Mouse (Mus musculus) limb, embryonic 11.5 days (tissue): ENCODE data around the gene March9. TPM values are rescaled to one million over a fixed set of nuclear protein-coding genes. Genes with fewer than 3 reads are reported as not detected.

Source experiments
- ATAC-seq: fragments of 200-750 bp; cut with Nextera tagmentation; 2 replicates; pipeline ENCODE4 v1.8.0; 2017; ENCODE audit warnings: low read depth; ENCODE audit not compliant: insufficient number of reproducible peaks, low FRiP score, low TSS enrichment
- DNase-seq: peaks from one replicate; pipeline ENCODE4 v3.0.0-alpha.2; 2015; ENCODE audit warnings: low spot score
- H3K27ac ChIP-seq: fragments of 300-500 bp; sonication (generic); replicated peaks from 2 replicates; pipeline ENCODE4 v1.5.1; 2014; ENCODE audit warnings: low read depth, mild to moderate bottlenecking, low read length
- H3K27me3 ChIP-seq: fragments of 300-500 bp; sonication (generic); 2 replicates; pipeline ENCODE4 v1.6.1; 2014; ENCODE audit warnings: mild to moderate bottlenecking, low read length, mixed read lengths; ENCODE audit not compliant: control insufficient read depth, insufficient read depth
- H3K36me3 ChIP-seq: fragments of 300-500 bp; sonication (generic); 2 replicates; pipeline ENCODE4 v1.6.1; 2014; ENCODE audit warnings: mild to moderate bottlenecking, low read length, moderate library complexity, mixed read lengths; ENCODE audit not compliant: control insufficient read depth, insufficient read depth
- H3K4me1 ChIP-seq: fragments of 300-500 bp; sonication (generic); 2 replicates; pipeline ENCODE4 v1.6.1; 2014; ENCODE audit warnings: low read length, mixed read lengths; ENCODE audit not compliant: control insufficient read depth, insufficient read depth
- H3K4me2 ChIP-seq: fragments of 300-500 bp; sonication (generic); 2 replicates; pipeline ENCODE4 v1.6.1; 2014; ENCODE audit warnings: low read depth, mild to moderate bottlenecking, moderate library complexity; ENCODE audit not compliant: severe bottlenecking
- H3K4me3 ChIP-seq: fragments of 300-500 bp; sonication (generic); 2 replicates; pipeline ENCODE4 v1.5.1; 2014; ENCODE audit warnings: low read depth, low read length
- H3K9ac ChIP-seq: fragments of 300-500 bp; sonication (generic); 2 replicates; pipeline ENCODE4 v1.6.1; 2014; ENCODE audit warnings: mild to moderate bottlenecking, low read length
- H3K9me3 ChIP-seq: fragments of 300-500 bp; sonication (generic); 2 replicates; pipeline ENCODE4 v1.6.1; 2016; ENCODE audit warnings: low read length; ENCODE audit not compliant: control insufficient read depth
- WGBS: fragments of 180-500 bp; shearing (Covaris S2); extraction: QIAGEN DNeasy Blood & Tissue Kit; methylation state at CpG from one replicate; pipeline ENCODE4 v1.1.7; 2014; 5-methylcytosine and 5-hydroxymethylcytosine counted together
- polyA plus RNA-seq: library from polyadenylated mRNA; unstranded; fragments of >200 nt; fragmentation: Nextera tagmentation; extraction: Ambion mirVana; gene quantifications from 2 replicates; pipeline ENCODE4 v1.2.1, GENCODE M21; 2014

The March9 gene
- polyA plus RNA-seq, 1 experiment from 2014 or later, result 1.6 TPM

DNA sequence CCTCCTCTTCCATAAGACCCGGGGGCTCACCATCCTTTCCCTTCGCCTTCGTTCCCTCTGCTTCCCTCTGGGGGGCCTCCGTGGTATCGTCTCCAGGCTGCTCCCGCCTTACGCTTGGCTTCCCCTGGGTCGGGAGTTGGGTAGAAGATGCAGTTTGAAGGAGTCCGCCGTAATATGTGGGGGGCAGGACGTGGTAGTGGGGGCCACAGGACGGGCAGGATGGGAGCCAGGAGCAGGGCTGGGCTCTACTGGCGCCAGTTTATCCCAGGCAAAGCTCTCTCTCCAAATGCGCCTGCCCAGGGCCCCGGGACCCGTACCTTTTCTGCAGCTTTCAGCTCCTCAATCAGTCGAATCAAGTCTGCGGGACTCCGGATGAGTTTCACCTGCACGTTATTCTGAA lies 38.5 kb upstream of the March9 start:
- Histone ChIP-seq H3K9ac (no peak overlapping the region), H3K36me3 (peaks cover 12% of the 10 kb centered on the region; the same call in 1 of the 2 replicates), H3K4me1 (no peaks in the 10 kb centered on the region), H3K27ac (no peak overlapping the region), H3K9me3 (no peaks in the 10 kb centered on the region), H3K4me2 (no peak overlapping the region), H3K27me3 (peaks cover 3% of the 10 kb centered on the region; the same call in 1 of the 2 replicates), H3K4me3 (no peak overlapping the region)
- DNase-seq (no peak), ATAC-seq (no peak)
- 78% methylated on average over 20 of the region's 20 CpGs for WGBS

DNA sequence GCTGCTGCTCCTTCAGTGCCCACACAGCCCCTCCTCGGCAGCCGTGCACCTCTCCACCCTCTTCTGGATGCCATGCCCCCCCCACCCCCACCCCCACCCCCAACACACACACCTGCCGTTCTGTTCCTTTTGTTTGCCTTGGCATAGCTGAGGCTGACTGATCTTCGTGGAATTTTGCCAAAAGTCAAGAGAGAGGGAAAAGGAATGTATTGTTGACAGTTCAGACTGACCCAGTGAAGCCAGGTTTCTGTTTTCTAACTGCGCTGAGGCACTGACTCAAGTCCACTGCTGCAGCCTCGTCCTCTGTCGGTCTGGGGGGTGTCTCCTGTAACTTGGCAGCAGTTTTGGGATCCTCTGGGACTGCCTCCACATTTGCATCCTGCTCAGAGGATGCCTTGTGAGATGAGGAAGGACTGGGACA lies 34.4 kb upstream of the March9 start:
- ATAC-seq (no peak), DNase-seq (no peak)
- Histone ChIP-seq H3K9me3 (no peaks in the 10 kb centered on the region), H3K27ac (no peak overlapping the region), H3K36me3 (peaks cover 12% of the 10 kb centered on the region; the same call in 1 of the 2 replicates), H3K4me3 (no peak overlapping the region), H3K27me3 (peaks cover 43% of the 10 kb centered on the region), H3K4me1 (peaks cover 3% of the 10 kb centered on the region; the same call in 1 of the 2 replicates), H3K9ac (no peak overlapping the region), H3K4me2 (no peak overlapping the region)
- WGBS, result 69% methylated on average over 7 of the region's 7 CpGs

DNA sequence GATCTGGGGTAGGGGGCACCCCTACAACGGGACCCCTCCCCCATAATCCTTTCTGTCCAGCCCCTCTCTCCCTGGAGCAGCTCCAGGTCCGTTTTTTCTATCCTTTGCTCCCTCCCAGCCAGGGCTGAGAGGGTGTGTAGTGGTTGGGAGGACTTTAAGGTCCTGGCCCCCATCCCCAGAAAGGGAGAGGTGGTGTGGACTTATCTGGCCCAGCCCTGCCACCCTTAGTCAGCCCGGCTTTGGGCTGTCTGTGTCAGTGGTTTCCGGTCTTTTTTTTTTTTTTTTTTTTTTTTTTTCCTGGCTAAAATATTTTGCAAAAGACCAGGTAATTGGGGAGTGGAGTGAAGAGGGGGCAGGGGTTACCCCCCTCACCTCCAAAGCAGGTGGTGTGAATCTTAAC lies 32.8 kb upstream of the March9 start:
- Histone ChIP-seq H3K27ac (no peak overlapping the region), H3K9me3 (no peaks in the 10 kb centered on the region), H3K9ac (no peak overlapping the region), H3K4me2 (no peak overlapping the region), H3K27me3 (peaks cover 52% of the 10 kb centered on the region), H3K4me1 (peaks cover 3% of the 10 kb centered on the region; the same call in 1 of the 2 replicates), H3K36me3 (peaks cover 6% of the 10 kb centered on the region; the same call in 1 of the 2 replicates), H3K4me3 (no peak overlapping the region)
- no peak for DNase-seq
- 45% methylated on average over 4 of the region's 4 CpGs for WGBS
- ATAC-seq, result no peak

DNA sequence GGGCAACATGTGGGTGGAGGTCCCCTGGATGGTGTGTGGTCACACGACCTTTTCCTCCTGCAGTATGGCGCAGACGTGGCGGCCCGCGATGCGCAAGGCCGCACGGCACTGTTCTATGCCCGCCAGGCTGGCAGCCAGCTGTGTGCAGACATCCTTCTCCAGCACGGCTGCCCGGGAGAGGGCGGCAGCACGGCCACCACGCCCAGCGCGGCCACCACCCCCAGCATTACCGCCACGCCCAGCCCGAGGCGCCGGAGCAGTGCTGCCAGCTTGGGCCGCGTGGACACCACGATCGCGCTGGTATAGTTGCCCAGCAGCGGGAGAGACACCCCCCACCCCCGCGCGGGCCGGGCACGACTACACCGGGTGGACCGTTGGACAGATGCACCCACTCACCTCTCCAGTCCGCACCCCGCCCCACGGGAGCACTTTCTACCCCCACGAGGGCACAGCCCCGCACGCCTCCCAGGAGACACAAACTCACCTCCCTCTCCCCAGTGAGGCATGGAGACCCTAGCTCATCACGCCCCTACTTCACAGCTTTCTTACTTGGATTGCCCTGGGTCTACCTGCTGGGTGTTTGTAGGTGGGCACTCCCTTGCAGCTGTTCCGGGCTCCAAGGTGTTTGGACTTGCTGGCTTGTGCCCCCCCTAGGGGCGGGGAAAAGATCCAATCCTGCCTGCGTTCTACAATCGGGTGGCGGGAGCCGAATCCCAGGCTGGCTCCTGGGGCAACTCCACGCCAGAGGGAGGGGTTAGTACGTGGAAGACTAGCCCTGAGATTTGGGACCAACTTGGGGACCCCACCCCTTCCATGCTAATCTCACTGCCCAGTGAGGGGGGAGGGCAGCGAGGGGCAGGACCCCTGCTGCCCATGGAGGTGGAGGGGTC lies 31.8 kb upstream of the March9 start:
- ATAC-seq, result no peak
- no peak overlapping the region for H3K4me2 ChIP-seq
- peaks cover 52% of the 10 kb centered on the region for H3K27me3 ChIP-seq
- peak overlapping the region; percentile 14; the same call in 1 of the 2 replicates for H3K4me3 ChIP-seq
- no peak for DNase-seq
- WGBS, result 7% methylated on average over 51 of the region's 51 CpGs
- no peak overlapping the region for H3K27ac ChIP-seq
- peaks cover 3% of the 10 kb centered on the region; the same call in 1 of the 2 replicates for H3K4me1 ChIP-seq
- no peak overlapping the region for H3K9ac ChIP-seq
- peaks cover 3% of the 10 kb centered on the region; the same call in 1 of the 2 replicates for H3K36me3 ChIP-seq
- no peaks in the 10 kb centered on the region for H3K9me3 ChIP-seq

DNA sequence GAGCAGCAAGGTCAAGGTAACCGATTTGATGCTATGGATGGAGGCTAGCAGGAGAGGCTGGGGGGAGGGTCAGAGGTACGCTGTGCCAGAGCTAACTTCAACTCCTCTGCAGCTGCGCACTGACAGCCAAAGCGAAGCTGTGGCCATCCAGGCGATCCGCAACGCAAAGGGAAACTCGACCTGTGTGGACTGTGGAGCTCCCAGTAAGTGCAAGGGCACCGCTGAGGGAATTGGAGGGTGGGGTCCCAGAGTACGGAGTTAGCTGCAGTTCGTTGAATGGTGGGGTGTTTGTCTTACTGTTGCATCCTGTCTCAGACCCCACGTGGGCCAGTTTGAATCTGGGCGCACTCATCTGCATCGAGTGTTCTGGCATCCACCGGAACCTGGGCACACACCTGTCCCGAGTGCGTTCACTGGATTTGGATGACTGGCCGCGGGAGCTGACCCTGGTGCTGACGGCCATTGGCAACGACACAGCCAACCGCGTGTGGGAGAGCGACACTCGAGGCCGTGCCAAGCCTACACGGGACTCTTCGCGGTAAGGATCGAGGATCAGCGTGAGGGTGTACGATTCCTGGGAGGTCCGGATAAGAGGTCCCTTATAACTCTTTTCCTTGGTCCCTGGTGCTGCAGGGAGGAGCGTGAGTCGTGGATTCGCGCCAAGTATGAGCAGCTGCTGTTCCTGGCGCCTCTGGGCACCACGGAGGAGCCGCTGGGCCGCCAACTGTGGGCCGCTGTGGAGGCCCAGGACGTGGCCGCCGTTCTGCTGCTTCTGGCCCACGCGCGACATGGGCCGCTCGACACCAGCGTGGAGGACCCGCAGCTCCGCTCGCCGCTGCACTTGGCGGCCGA lies 30.8 kb upstream of the March9 start:
- no peak for ATAC-seq
- DNase-seq, result peak; percentile 79
- 11% methylated on average over 57 of the region's 57 CpGs for WGBS

DNA sequence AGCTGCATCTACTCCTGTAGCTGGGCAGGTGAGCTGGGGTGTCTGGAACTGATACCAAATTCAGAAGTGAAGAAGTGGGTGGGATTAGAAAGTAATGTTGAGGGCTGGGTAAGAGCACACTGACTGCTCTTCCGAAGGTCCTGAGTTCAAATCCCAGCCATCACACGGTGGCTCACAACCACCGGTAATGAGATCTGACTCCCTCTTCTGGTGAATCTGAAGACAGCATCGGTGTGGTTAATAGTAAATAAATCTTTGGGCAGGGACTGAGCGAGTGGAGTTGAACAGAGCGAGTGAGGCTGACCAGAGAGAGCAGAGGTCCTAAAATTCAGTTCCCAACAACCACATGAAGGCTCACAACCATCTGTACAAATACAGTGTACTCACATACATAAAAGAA lies 25.6 kb upstream of the March9 start:
- no peak for DNase-seq
- Histone ChIP-seq H3K4me2 (no peak overlapping the region), H3K9ac (no peak overlapping the region), H3K27me3 (peaks cover 60% of the 10 kb centered on the region), H3K9me3 (no peaks in the 10 kb centered on the region), H3K4me3 (no peak overlapping the region), H3K4me1 (peaks cover 7% of the 10 kb centered on the region), H3K36me3 (no peaks in the 10 kb centered on the region), H3K27ac (no peak overlapping the region)
- 75% methylated on average over 6 of the region's 6 CpGs for WGBS
- ATAC-seq, result no peak

More for the DNA sequence above, 30.8 kb upstream of the March9 start:
- H3K4me2 ChIP-seq, result 0 out of 2 replicates have a peak overlapping the region, but pooled peaks have one; percentile 10
- no peak overlapping the region for H3K27ac ChIP-seq
- H3K27me3 ChIP-seq, result peaks cover 52% of the 10 kb centered on the region
- H3K4me1 ChIP-seq, result peaks cover 3% of the 10 kb centered on the region; the same call in 1 of the 2 replicates
- H3K4me3 ChIP-seq, result no peak overlapping the region
- no peak overlapping the region for H3K9ac ChIP-seq
- H3K36me3 ChIP-seq, result no peaks in the 10 kb centered on the region; the same call in 1 of the 2 replicates
- H3K9me3 ChIP-seq, result no peaks in the 10 kb centered on the region

DNA sequence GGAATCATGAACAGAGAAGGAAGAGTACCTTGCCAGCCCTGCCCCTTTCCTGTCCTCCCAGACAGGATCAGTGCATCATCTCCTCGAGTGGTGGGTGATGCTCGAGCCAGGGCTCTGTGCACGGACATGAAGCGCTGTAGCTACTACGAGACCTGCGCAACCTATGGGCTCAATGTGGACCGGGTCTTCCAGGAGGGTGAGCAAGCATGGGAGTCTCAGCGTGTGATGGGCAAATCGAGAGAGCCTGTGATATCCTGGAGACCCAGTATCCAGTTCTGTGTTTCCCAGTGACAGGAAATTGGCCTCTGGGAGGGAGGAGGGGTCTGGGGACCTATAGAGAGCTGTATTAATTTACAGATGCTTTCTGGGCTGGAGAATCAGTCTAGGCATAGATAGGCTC lies 25.1 kb upstream of the March9 start:
- no peak overlapping the region for H3K4me2 ChIP-seq
- no peak overlapping the region for H3K9ac ChIP-seq
- H3K27me3 ChIP-seq, result peaks cover 60% of the 10 kb centered on the region
- H3K4me3 ChIP-seq, result no peak overlapping the region
- H3K27ac ChIP-seq, result no peak overlapping the region
- peaks cover 10% of the 10 kb centered on the region for H3K4me1 ChIP-seq
- ATAC-seq (no peak), DNase-seq (no peak)
- 0 out of 2 replicates have a peak, but pooled peaks cover under 1% of the 10 kb centered on the region for H3K9me3 ChIP-seq
- WGBS, result 82% methylated on average over 9 of the region's 9 CpGs
- H3K36me3 ChIP-seq, result no peaks in the 10 kb centered on the region

DNA sequence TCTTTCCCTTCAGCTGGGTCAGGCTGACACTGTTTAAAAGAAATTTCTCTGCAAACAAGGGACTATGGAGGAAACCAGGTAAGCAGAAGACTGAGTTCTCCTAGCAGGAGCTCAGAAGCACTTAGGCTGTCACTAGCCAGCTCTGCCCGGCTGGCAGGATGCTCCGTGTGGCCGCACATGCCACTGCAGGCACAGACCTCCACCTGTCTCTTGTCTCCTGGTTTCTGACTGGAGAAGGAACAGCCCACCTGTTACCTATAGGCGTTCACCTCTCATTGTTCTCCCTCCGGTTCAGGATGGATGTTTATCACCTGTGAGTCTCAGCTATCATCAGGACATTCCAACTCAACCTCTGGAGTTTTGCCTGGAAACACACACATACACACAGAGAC lies 23.9 kb upstream of the March9 start:
- H3K27ac ChIP-seq, result no peak overlapping the region
- peaks cover 21% of the 10 kb centered on the region for H3K4me1 ChIP-seq
- no peak overlapping the region for H3K9ac ChIP-seq
- H3K36me3 ChIP-seq, result no peaks in the 10 kb centered on the region
- ATAC-seq, result no peak
- no peak overlapping the region for H3K4me2 ChIP-seq
- H3K4me3 ChIP-seq, result no peak overlapping the region
- no peak for DNase-seq
- H3K9me3 ChIP-seq, result 0 out of 2 replicates have a peak, but pooled peaks cover 3% of the 10 kb centered on the region
- peaks cover 61% of the 10 kb centered on the region for H3K27me3 ChIP-seq
- WGBS, result 49% methylated on average over 5 of the region's 5 CpGs
